Mouse (Mus musculus) c-Kit-negative CD71-positive TER-119-positive erythroid progenitor cells, embryonic 14.5 days (primary cell): ENCODE measurements around the gene Clec16a.
A peak's percentile ranks its signal among the peaks of the same experiment; 100 is the strongest.

Source experiments
- DNase-seq: peaks from one replicate; pipeline ENCODE4 v3.0.0-alpha.2; 2013; ENCODE audit warnings: low read depth, low spot score

The Clec16a gene

GRCm38 (mm10) chr16:10719971-10720370 is 174.8 kb downstream of the Clec16a start:
- no peak for DNase-seq

GRCm38 (mm10) chr16:10722882-10723544 is 177.9 kb downstream of the Clec16a start:
- DNase-seq = no peak

- DNase-seq = no peak
Observed at GRCm38 (mm10) chr16:10723816-10724647, 178.9 kb downstream of the Clec16a start.

GRCm38 (mm10) chr16:10725156-10725555 is 180.0 kb downstream of the Clec16a start:
- DNase-seq = no peak

- no peak for DNase-seq
Observed at GRCm38 (mm10) chr16:10727630-10728029, 182.5 kb downstream of the Clec16a start.

- no peak for DNase-seq
Observed at GRCm38 (mm10) chr16:10728886-10729285, 183.7 kb downstream of the Clec16a start.

GRCm38 (mm10) chr16:10730941-10731340 is 185.8 kb downstream of the Clec16a start:
- DNase-seq = no peak

- no peak for DNase-seq
Observed at GRCm38 (mm10) chr16:10731785-10732184, 186.6 kb downstream of the Clec16a start.

GRCm38 (mm10) chr16:10732421-10732820 is 187.3 kb downstream of the Clec16a start:
- peak; percentile 30 for DNase-seq

GRCm38 (mm10) chr16:10735781-10736180 is 190.6 kb downstream of the Clec16a start:
- no peak for DNase-seq

GRCm38 (mm10) chr16:10736364-10736763 is 191.2 kb downstream of the Clec16a start:
- no peak for DNase-seq

- DNase-seq = no peak
Observed at GRCm38 (mm10) chr16:10737571-10737970, 192.4 kb downstream of the Clec16a start.

- DNase-seq = no peak
Observed at GRCm38 (mm10) chr16:10738866-10739265, 193.7 kb downstream of the Clec16a start.

GRCm38 (mm10) chr16:10739854-10740398 is 194.8 kb downstream of the Clec16a start:
- no peak for DNase-seq

GRCm38 (mm10) chr16:10741082-10741481 is 195.9 kb downstream of the Clec16a start:
- DNase-seq = no peak

- no peak for DNase-seq
Observed at GRCm38 (mm10) chr16:10749226-10749625, 204.1 kb downstream of the Clec16a start.

GRCm38 (mm10) chr16:10749824-10750223 is 204.7 kb downstream of the Clec16a start:
- DNase-seq = no peak

- DNase-seq = no peak
Observed at GRCm38 (mm10) chr16:10754521-10755296, 209.6 kb downstream of the Clec16a start.

GRCm38 (mm10) chr16:10756168-10756567 is 211.0 kb downstream of the Clec16a start:
- DNase-seq = no peak

- no peak for DNase-seq
Observed at GRCm38 (mm10) chr16:10761182-10761581, 216.0 kb downstream of the Clec16a start.

GRCm38 (mm10) chr16:10762569-10763180 is 217.5 kb downstream of the Clec16a start:
- no peak for DNase-seq
